Mouse (Mus musculus) brain, adult 10 weeks (tissue): ENCODE data around the gene Phyh. TPM values are rescaled to one million over a fixed set of nuclear protein-coding genes. Genes with fewer than 3 reads are reported as not detected.

Experiments used
- polyA plus RNA-seq: library from polyadenylated mRNA; stranded (reverse); fragments of 350-450 nt; fragmentation: Illumina TruSeq; extraction: RNeasy Lipid Tissue Mini Kit (QIAGEN cat#74804); gene quantifications from one replicate; pipeline ENCODE4 v1.2.3, GENCODE M21; 2015; ENCODE audit warnings: low read depth, low replicate concordance

Phyh gene
- 176 TPM for polyA plus RNA-seq

DNA sequence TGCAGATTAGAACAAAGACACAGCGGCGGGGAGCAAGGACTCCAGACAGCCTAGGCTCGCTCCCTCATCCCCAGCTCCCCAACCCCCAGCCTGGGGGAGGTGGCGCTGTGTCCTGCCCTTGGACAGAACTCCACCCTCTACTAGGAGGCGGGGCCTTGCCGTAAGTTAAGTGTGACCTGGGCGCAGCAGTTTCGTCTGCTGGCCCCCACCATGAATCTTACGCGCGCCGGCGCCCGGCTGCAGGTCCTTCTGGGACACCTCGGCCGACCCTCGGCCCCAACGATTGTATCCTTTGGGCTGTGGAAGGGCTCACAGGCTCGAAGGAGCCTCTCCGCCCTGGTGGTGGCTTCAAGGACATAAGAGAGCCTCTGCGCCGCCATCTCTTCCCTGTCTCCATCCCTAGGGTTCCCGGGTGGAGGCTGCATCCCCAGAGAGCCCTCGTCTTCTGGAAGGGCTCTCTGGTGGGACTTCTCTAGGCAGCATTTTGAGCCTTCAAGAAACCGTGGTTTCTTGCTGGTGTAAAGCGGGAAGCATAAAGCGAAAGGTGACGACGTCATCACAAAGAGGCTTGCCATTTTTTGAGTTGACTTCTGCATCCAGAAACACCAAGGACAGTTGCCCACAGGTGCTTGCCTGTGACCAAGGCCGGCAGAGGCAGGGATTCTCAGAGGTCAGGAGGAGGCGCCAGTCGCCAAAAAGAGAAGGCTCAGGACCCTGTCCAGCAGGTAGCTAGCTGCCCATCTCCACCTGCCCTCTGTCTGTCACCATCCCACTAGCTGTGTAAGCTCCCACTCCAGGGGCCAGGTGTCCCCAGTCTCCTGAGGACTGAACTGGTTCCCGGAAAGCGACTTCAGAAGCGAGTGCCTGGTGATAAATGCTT, at the start of gene Phyh:
Gene Phyh (plus strand): TSS at position 160 of the 880 bp plus-strand sequence.

DNA sequence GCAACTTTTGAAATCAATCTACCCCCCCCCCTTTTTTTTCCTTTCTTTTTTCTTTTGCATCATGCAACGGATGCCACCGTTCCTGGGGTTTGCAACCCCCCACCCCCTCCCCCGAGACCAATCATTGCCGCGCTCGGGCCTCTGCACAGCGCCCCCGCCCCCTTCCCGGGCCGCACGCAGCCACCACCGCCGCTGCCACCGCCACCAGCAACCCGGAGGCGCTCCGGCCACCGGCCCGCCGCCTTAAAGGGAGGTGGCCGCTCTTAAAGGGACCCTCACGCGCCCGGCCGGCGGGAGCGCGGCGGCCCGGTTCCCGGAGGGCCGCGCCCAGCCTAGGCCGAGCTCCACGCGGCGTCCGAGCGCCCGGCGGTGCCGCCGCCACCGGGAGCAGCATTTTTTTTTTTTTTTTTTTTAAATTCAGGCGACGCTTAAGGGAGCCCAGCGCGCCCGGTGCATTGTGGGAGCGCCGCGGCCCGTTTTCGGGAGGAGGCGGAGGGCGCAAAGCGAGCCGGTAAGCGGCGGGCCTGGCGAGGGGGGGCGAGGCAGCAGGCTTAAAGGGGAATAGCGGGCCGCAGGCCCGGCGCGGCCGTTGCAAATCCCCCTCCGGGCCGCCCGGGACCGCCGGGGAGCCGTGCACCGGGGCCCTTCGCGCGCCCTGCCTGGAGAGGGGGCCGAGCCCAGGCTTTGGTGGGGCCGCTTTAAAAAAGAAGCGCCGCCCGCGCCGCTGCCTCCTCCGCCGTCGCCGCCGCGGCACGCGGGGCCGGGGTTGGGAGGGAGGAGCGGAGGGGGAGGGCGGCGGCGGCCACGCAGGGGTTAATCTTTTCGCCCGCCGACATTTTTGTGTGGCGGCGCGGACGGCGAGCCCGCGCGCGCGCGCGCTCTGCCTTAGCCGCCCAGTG, 37.2 kb upstream of the Phyh start, which contains the start of gene Sephs1:
Gene Sephs1 (plus strand): TSS at position 215 of the 899 bp plus-strand sequence.

DNA sequence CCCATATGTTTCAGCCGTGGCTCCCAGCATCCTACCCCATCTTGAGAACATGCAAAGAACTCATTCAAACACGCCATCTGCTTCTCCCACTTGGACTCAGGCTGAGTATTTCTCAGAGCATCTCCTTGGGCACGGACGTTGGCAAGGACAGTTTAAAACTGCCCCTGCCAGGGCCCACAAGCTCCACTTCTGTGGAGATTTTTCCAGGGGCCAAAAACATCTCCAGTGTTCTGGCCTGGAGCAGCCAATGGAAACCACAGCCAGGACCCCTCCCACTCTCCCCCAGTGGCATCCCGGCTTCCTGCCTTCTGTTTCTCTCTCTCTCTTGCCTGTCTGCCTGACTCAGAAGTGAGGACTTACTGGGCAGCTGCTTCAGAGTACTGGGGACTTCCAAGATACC, 57.0 kb downstream of the Phyh start, which contains the start of gene Ucma:
Gene Ucma (plus strand): TSS at position 316 of the 400 bp plus-strand sequence.

Other genes starting within 250 kb of the Phyh start
- gene Bend7, start 201.2 kb upstream of the Phyh start, polyA plus RNA-seq: 2.8 TPM
- 19.7 TPM for gene Sephs1, start 37.5 kb upstream of the Phyh start, polyA plus RNA-seq
- 3.9 TPM for gene Ucma, start 57.1 kb downstream of the Phyh start, polyA plus RNA-seq
- gene Mcm10, start 93.8 kb downstream of the Phyh start, polyA plus RNA-seq: 1.2 TPM
- gene Optn, start 145.0 kb downstream of the Phyh start, polyA plus RNA-seq: 15.7 TPM
- 9.6 TPM for gene Ccdc3, start 218.8 kb downstream of the Phyh start, polyA plus RNA-seq